Mouse (Mus musculus) neural tube, embryonic 14.5 days (tissue): ENCODE data around the gene Ttc23. TPM values are rescaled to one million over a fixed set of nuclear protein-coding genes. Genes with fewer than 3 reads are reported as not detected.

Experiments used
- ATAC-seq: fragments of 200-750 bp; cut with Nextera tagmentation; 2 replicates; pipeline ENCODE4 v1.8.0; 2017; ENCODE audit warnings: low read depth, mild to moderate bottlenecking, moderate TSS enrichment, moderate library complexity
- H3K27ac ChIP-seq: fragments of 300-500 bp; sonication (generic); 2 replicates; pipeline ENCODE4 v1.5.1; 2014; ENCODE audit warnings: low read depth, mild to moderate bottlenecking, control low read depth, low read length, moderate library complexity, mixed read lengths
- H3K27me3 ChIP-seq: fragments of 300-500 bp; sonication (generic); 2 replicates; pipeline ENCODE4 v1.6.1; 2014; ENCODE audit warnings: low read length; ENCODE audit not compliant: control insufficient read depth, insufficient read depth
- H3K36me3 ChIP-seq: fragments of 300-500 bp; sonication (generic); 2 replicates; pipeline ENCODE4 v1.6.1; 2014; ENCODE audit warnings: low read length, mixed read lengths; ENCODE audit not compliant: control insufficient read depth, insufficient read depth
- H3K4me1 ChIP-seq: fragments of 300-500 bp; sonication (generic); 2 replicates; pipeline ENCODE4 v1.6.1; 2014; ENCODE audit warnings: low read length; ENCODE audit not compliant: control insufficient read depth, insufficient read depth
- H3K4me2 ChIP-seq: fragments of 300-500 bp; sonication (generic); 2 replicates; pipeline ENCODE4 v1.6.1; 2014; ENCODE audit warnings: mild to moderate bottlenecking, low read depth, low read length, control low read depth
- H3K4me3 ChIP-seq: fragments of 300-500 bp; sonication (generic); 2 replicates; pipeline ENCODE4 v1.5.1; 2014; ENCODE audit warnings: low read depth, low read length, control low read depth, mixed read lengths
- H3K9ac ChIP-seq: fragments of 300-500 bp; sonication (generic); replicated peaks from 2 replicates; pipeline ENCODE4 v1.6.1; 2014; ENCODE audit warnings: low read depth, mild to moderate bottlenecking, control low read depth, low read length, mixed read lengths
- H3K9me3 ChIP-seq: fragments of 300-500 bp; sonication (generic); 2 replicates; pipeline ENCODE4 v1.6.1; 2016; ENCODE audit warnings: low read length; ENCODE audit not compliant: control insufficient read depth
- WGBS: fragments of 180-500 bp; shearing (Covaris S2); extraction: QIAGEN DNeasy Blood & Tissue Kit; methylation state at CpG from one replicate; pipeline ENCODE4 v1.1.7; 2014; 5-methylcytosine and 5-hydroxymethylcytosine counted together
- polyA plus RNA-seq: library from polyadenylated mRNA; unstranded; fragments of >200 nt; fragmentation: Nextera tagmentation; extraction: Ambion mirVana; gene quantifications from 2 replicates; pipeline ENCODE4 v1.2.1, GENCODE M21; 2014

Gene Ttc23
- polyA plus RNA-seq, 1 experiment from 2014 or later, result 5.4 TPM

DNA sequence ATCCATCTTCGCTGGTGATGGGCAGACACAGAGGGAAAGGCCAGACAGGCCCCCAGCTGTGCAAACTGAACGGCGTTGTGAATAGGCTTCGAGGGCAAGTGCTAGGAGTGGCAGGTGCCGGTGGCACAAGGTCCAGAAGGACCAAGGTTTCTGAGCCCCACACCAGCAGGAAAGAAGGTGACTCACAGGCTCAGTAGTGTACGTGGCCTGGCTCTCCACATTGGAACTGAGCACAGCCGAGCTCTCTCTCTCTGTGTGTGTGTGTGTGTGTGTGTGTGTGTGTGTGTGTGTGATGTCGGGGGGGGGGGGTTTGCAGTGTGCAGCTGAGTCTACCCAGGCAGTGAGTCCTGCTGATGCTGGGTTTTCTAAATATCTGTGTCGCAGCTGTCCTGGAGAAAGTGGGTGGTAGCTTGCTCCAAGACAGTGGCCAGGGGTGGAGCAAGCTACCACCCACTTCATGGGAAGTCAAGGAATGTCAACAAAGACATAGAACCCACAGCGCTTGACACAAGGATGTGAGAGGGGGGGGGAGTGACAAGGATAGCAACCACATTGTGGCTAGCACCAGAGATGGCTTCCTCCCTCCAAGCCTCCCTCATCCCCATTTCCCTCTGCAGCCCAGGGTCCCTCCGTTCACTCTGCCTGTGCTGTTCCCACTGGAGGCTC is 69.1 kb downstream of the Ttc23 start:
- WGBS, result 57% methylated on average over 11 of the region's 11 CpGs
- Histone ChIP-seq H3K9ac (no peak overlapping the region), H3K36me3 (no peaks in the 10 kb centered on the region), H3K4me2 (no peak overlapping the region), H3K27me3 (no peaks in the 10 kb centered on the region), H3K9me3 (no peaks in the 10 kb centered on the region), H3K4me3 (no peak overlapping the region), H3K27ac (no peak overlapping the region), H3K4me1 (peaks cover 6% of the 10 kb centered on the region)
- ATAC-seq, result no peak

GRCm38 (mm10) chr7:67716925-67717324 is 69.7 kb downstream of the Ttc23 start:
- H3K27me3 ChIP-seq, result no peaks in the 10 kb centered on the region
- no peak for ATAC-seq
- H3K9ac ChIP-seq, result no peak overlapping the region
- peaks cover 6% of the 10 kb centered on the region for H3K4me1 ChIP-seq
- no peak overlapping the region for H3K4me2 ChIP-seq
- H3K9me3 ChIP-seq, result no peaks in the 10 kb centered on the region
- 93% methylated on average over 10 of the region's 10 CpGs for WGBS
- H3K27ac ChIP-seq, result no peak overlapping the region
- no peaks in the 10 kb centered on the region for H3K36me3 ChIP-seq
- no peak overlapping the region for H3K4me3 ChIP-seq

GRCm38 (mm10) chr7:67717520-67717919 is 70.3 kb downstream of the Ttc23 start:
- Histone ChIP-seq H3K36me3 (no peaks in the 10 kb centered on the region), H3K4me3 (no peak overlapping the region), H3K27me3 (no peaks in the 10 kb centered on the region), H3K9ac (no peak overlapping the region), H3K27ac (no peak overlapping the region), H3K4me2 (no peak overlapping the region), H3K9me3 (no peaks in the 10 kb centered on the region), H3K4me1 (peaks cover 6% of the 10 kb centered on the region)
- 88% methylated on average over 3 of the region's 3 CpGs for WGBS
- no peak for ATAC-seq

- 70% methylated on average over 8 of the region's 8 CpGs for WGBS
- no peak overlapping the region for H3K4me3 ChIP-seq
- H3K4me1 ChIP-seq, result peaks cover 5% of the 10 kb centered on the region
- no peak overlapping the region for H3K27ac ChIP-seq
- H3K36me3 ChIP-seq, result no peaks in the 10 kb centered on the region
- H3K27me3 ChIP-seq, result no peaks in the 10 kb centered on the region
- no peak for ATAC-seq
- no peaks in the 10 kb centered on the region for H3K9me3 ChIP-seq
- H3K9ac ChIP-seq, result no peak overlapping the region
- H3K4me2 ChIP-seq, result no peak overlapping the region
Observed at GRCm38 (mm10) chr7:67718804-67719203, 71.6 kb downstream of the Ttc23 start.

- ATAC-seq, result no peak
- Histone ChIP-seq H3K27ac (no peak overlapping the region), H3K4me3 (no peak overlapping the region), H3K9me3 (no peaks in the 10 kb centered on the region), H3K4me2 (no peak overlapping the region), H3K9ac (no peak overlapping the region), H3K27me3 (no peaks in the 10 kb centered on the region), H3K4me1 (no peaks in the 10 kb centered on the region), H3K36me3 (no peaks in the 10 kb centered on the region)
- 33% methylated on average over 2 of the region's 2 CpGs for WGBS
Observed at GRCm38 (mm10) chr7:67722163-67722562, 75.0 kb downstream of the Ttc23 start.

DNA sequence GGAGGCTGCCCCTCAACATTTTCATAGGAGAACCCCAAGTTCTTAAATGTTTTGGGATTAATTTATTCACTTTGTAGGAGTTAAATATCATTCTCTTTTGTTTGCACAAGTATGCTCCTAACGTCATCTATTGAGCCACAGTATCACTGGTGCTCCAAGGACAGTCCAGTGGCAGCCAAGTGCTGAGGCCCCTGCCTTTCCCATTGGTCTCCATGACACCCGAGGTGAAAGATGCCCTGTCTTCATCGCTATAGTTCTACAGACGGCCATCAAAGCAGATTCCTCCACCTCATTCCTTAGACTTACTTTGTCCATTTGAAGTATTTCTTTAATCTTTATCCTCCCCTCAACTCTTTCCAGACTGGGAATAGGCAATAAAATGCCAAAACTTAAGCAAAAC is 77.3 kb downstream of the Ttc23 start:
- Histone ChIP-seq H3K4me2 (no peak overlapping the region), H3K4me1 (no peaks in the 10 kb centered on the region), H3K9me3 (no peaks in the 10 kb centered on the region), H3K36me3 (no peaks in the 10 kb centered on the region), H3K4me3 (no peak overlapping the region), H3K9ac (no peak overlapping the region), H3K27me3 (no peaks in the 10 kb centered on the region), H3K27ac (no peak overlapping the region)
- 56% methylated on average over 4 of the region's 4 CpGs for WGBS
- no peak for ATAC-seq

- Histone ChIP-seq H3K27me3 (no peaks in the 10 kb centered on the region), H3K36me3 (no peaks in the 10 kb centered on the region), H3K9ac (no peak overlapping the region), H3K9me3 (no peaks in the 10 kb centered on the region), H3K4me2 (no peak overlapping the region), H3K4me1 (no peaks in the 10 kb centered on the region), H3K4me3 (no peak overlapping the region), H3K27ac (no peak overlapping the region)
- WGBS, result 54% methylated on average over 9 of the region's 9 CpGs
- no peak for ATAC-seq
Observed at GRCm38 (mm10) chr7:67725016-67725415, 77.8 kb downstream of the Ttc23 start.

DNA sequence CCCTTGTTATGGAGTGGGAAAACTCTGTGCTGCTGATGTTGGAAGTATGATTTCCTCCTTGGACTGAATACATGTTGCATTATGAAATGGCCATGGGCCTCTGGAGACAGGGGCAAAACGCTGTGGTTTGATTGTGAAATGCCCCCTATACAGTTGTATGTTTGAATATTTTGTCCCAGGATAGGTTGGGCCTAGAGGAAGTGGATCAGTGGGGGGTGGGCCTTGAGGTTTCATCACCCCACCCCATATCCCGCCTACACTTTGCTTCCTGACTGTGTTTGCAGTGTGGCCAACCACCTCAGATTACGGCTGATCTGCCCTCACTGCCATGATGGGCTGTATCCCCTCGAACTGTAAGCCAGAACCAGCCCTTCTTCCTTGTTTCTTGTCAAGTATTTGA is 81.0 kb downstream of the Ttc23 start:
- Histone ChIP-seq H3K36me3 (no peaks in the 10 kb centered on the region), H3K27me3 (no peaks in the 10 kb centered on the region), H3K9me3 (no peaks in the 10 kb centered on the region), H3K9ac (no peak overlapping the region), H3K4me1 (no peaks in the 10 kb centered on the region), H3K27ac (no peak overlapping the region), H3K4me2 (no peak overlapping the region), H3K4me3 (no peak overlapping the region)
- 92% methylated on average over 4 of the region's 4 CpGs for WGBS
- ATAC-seq, result no peak

DNA sequence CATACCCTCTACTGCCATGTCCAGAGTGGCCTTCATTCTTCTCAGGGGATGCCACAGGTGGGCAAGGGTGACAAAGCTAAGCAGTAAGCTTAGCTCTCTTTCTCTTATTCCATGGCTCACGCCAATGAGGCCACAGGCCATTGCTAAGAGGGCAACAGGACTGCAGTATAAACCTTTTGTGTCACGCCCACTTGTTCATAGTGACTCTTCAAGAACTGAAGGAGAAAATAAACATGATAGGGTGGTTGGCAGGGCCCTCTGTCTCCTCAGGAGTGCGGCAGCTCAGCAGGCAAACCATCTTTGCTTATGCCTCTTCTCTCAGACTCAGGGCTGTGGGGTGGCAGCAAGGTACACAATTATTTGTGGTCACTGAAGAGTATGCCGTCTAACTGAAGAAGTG is 81.6 kb downstream of the Ttc23 start:
- Histone ChIP-seq H3K9ac (no peak overlapping the region), H3K4me2 (no peak overlapping the region), H3K4me3 (no peak overlapping the region), H3K9me3 (no peaks in the 10 kb centered on the region), H3K4me1 (no peaks in the 10 kb centered on the region), H3K27ac (no peak overlapping the region), H3K36me3 (no peaks in the 10 kb centered on the region), H3K27me3 (no peaks in the 10 kb centered on the region)
- no peak for ATAC-seq
- 93% methylated on average over 4 of the region's 4 CpGs for WGBS
